Mouse (Mus musculus): ENCODE measurements at regions not wholly inside any gene's neighbourhood (a gene's known extent, or its start where the extent isn't known, plus 50 kb on each side); places are given as distances from the start of the nearest gene placed in this dataset.

GRCm38 (mm10) chr7:36236673-36237072, 433.9 kb upstream of the Zfp507 start:
- peak; percentile 47 for TF ChIP-seq CTCF (IDR thresholded peaks at IDR 0.05; ENCODE audit: low read depth)
- no peak for TF ChIP-seq EP300 (optimal IDR thresholded peaks at IDR 0.05)
